Mouse (Mus musculus): ENCODE data around the gene Tmem263.

Tmem263 gene

GRCm38 (mm10) chr10:85102247-85103084 lies at the start of gene Tmem263, which contains the start of gene Fhl4:
Tmem263 (plus strand) TSS chr10:85102627.
Fhl4 (minus strand) TSS chr10:85102495.
- DNase-seq (ENCODE audit: low spot score in 2 of 2), result peak; percentile 31 to 60

GRCm38 (mm10) chr10:85054876-85055275 lies 47.6 kb upstream of the Tmem263 start:
- no peak for DNase-seq (ENCODE audit: low spot score in 2 of 2)

- no peak for DNase-seq (ENCODE audit: low spot score in 2 of 2)
Observed at GRCm38 (mm10) chr10:85071605-85072152, 30.7 kb upstream of the Tmem263 start.

- peak in 1 of 2 experiments; percentile 14 for DNase-seq (ENCODE audit: low spot score in 2 of 2)
Observed at GRCm38 (mm10) chr10:85101841-85102240, 586 bp upstream of the Tmem263 start.

GRCm38 (mm10) chr10:85103085-85103885 lies 858 bp downstream of the Tmem263 start:
- peak in 1 of 2 experiments; percentile 15 for DNase-seq (ENCODE audit: low spot score in 2 of 2)

- DNase-seq (ENCODE audit: low spot score in 2 of 2), result no peak
Observed at GRCm38 (mm10) chr10:85114409-85114808, 12.0 kb downstream of the Tmem263 start.

GRCm38 (mm10) chr10:85125184-85125583 lies 22.8 kb downstream of the Tmem263 start:
- DNase-seq (ENCODE audit: low spot score in 2 of 2), result no peak

GRCm38 (mm10) chr10:85127395-85128287 lies 25.2 kb downstream of the Tmem263 start, which contains the start of gene Mterf2:
Mterf2 (minus strand) TSS chr10:85128027.
- DNase-seq (ENCODE audit: low spot score in 2 of 2), result peak; percentile 95 to 98

GRCm38 (mm10) chr10:85128453-85128852 lies 26.0 kb downstream of the Tmem263 start:
- DNase-seq (ENCODE audit: low spot score in 2 of 2), result no peak

- no peak for DNase-seq (ENCODE audit: low spot score in 2 of 2)
Observed at GRCm38 (mm10) chr10:85136573-85136972, 34.1 kb downstream of the Tmem263 start.

GRCm38 (mm10) chr10:85141465-85141864 lies 39.0 kb downstream of the Tmem263 start:
- no peak for DNase-seq (ENCODE audit: low spot score in 2 of 2)

GRCm38 (mm10) chr10:85146282-85146681 lies 43.9 kb downstream of the Tmem263 start:
- DNase-seq (ENCODE audit: low spot score in 2 of 2), result no peak

- DNase-seq (ENCODE audit: low spot score in 2 of 2), result no peak
Observed at GRCm38 (mm10) chr10:85149226-85149625, 46.8 kb downstream of the Tmem263 start.

GRCm38 (mm10) chr10:85154195-85154594 lies 51.8 kb downstream of the Tmem263 start:
- DNase-seq (ENCODE audit: low spot score in 2 of 2), result peak in 1 of 2 experiments; percentile 64

- DNase-seq (ENCODE audit: low spot score in 2 of 2), result no peak
Observed at GRCm38 (mm10) chr10:85157451-85157850, 55.0 kb downstream of the Tmem263 start.

- DNase-seq (ENCODE audit: low spot score in 2 of 2), result no peak
Observed at GRCm38 (mm10) chr10:85159989-85160619, 57.7 kb downstream of the Tmem263 start.

- DNase-seq (ENCODE audit: low spot score in 2 of 2), result peak; percentile 23 to 64
Observed at GRCm38 (mm10) chr10:85161745-85162351, 59.4 kb downstream of the Tmem263 start.

- no peak for DNase-seq (ENCODE audit: low spot score in 2 of 2)
Observed at GRCm38 (mm10) chr10:85164791-85165190, 62.4 kb downstream of the Tmem263 start.

- DNase-seq (ENCODE audit: low spot score in 2 of 2), result no peak
Observed at GRCm38 (mm10) chr10:85165306-85165705, 62.9 kb downstream of the Tmem263 start.
